Mouse (Mus musculus): ENCODE measurements around the gene Oxct2a. TPM values are rescaled to one million over a fixed set of nuclear protein-coding genes. Genes with fewer than 3 reads are reported as not detected.
"Not testable (repeated sequence)": the region's sequence is repeated elsewhere in the genome, so short reads cannot be mapped to it uniquely, and the experiment has no call there.

Gene Oxct2a
- total RNA-seq, 4 experiments from 2014 or later = not detected

GRCm38 (mm10) chr4:123311845-123312244 is 11.6 kb downstream of the Oxct2a start:
- no peak for DNase-seq

GRCm38 (mm10) chr4:123308292-123308691 is 15.1 kb downstream of the Oxct2a start:
- no peak for DNase-seq

DNA sequence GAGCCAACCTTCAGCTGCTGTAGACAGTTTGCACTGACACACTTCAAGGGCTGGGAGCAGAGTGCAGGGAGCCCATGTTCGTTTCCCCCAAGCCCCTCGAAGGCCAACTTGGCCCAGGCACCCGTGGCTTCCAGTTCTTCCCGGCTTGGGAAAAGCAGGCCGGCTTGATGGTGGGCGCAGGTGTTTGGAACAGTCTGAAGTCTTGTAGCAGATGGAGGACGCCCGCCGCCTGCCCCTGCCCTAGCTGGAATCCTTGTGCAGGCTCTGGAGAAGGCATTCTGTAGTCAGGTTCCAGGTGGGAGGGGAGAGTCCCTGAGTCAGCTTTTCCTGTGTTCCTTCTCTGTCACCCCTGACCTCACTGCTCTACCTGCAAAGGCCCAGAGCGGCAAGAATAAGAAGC is 16.4 kb downstream of the Oxct2a start:
- no peak for DNase-seq

GRCm38 (mm10) chr4:123305789-123306188 is 17.6 kb downstream of the Oxct2a start:
- no peak for DNase-seq

DNA sequence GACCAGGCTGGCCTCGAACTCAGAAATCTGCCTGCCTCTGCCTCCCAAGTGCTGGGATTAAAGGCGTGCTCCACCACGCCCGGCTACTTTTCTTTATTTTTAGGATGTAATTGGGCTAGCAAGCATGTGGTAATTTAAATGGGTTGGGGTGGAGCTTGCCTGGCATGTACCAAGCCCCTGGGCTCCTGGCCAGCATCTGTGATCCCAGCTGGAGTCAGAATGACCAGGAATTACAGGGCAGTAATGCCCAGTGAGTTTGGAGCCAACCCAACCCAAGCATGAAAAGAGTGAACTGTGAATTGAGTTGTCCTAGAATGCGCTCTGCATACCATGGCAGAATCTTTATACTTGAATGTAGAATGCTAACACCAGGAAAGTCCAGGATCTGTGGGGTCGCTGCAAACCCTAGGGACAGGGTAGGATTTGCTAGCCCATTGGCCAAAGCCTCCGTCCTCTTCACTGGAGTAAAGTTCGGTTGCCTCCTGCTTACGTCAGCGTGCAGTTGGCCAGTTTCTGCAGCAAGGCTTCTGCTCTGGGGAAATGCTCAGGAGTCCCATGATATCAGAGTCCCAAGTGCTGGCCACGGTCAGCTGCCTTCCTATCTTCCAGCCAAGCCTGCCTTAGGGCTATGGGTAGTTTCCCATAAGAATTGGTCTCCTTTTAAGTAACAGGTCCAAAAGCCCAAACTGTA is 24.3 kb downstream of the Oxct2a start:
- no peak for DNase-seq

DNA sequence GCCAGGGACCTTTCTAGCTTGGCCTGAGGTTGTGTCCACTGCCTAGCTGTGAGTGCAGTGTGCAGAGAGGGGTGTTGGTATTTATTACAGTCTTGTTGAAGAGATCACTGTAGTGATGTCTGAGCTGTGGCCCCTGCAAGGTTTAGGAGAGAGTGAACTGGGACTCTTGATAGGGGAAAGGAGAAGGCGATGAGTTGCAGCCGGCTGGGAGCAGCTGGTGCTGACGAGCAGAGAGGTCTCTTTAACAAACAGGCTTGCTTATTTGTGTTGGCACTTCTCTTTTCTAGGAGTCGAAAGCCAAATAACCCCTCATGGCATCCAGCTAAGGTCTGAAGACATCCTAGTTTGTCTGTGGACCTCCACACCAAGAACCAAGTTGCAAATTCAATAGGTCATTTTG is 25.2 kb downstream of the Oxct2a start:
- DNase-seq = no peak

DNA sequence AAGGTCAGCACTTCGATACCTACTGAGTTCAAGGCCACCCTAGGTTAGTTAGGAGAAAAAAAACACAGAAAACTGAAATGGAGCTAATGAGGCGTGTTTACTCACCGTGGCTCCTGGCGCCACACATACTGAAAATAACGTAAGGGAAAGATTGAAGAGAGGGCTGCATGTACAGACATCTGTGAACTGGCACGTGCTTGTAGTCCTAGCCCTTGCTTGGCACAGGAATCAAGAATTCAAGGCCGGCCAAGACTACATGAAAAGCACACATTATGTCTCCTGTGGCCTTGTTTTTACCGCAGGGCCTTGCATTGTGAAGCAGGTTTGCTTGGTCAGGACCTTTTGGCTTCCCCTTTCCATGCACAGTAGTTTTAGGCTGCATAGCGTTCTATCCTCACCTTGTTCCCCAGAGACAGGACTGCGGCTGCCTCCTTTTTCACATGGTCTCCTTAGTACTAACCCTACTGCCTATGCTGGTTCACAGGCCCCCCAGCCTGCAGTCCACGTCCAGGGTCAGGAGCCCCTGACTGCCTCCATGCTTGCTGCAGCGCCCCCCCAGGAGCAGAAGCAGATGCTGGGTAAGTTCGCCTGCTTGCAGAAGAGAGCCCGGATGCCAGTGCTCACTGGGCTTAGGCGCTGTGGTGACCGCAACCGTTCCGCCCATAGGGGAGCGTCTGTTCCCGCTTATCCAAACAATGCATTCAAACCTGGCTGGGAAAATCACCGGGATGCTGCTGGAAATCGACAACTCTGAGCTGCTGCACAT is 26.1 kb downstream of the Oxct2a start:
- DNase-seq = peak; percentile 67

- no peak for DNase-seq
Observed at GRCm38 (mm10) chr4:123296148-123296534, 27.3 kb downstream of the Oxct2a start.

GRCm38 (mm10) chr4:123295516-123296147 is 27.8 kb downstream of the Oxct2a start:
- no peak for DNase-seq

DNA sequence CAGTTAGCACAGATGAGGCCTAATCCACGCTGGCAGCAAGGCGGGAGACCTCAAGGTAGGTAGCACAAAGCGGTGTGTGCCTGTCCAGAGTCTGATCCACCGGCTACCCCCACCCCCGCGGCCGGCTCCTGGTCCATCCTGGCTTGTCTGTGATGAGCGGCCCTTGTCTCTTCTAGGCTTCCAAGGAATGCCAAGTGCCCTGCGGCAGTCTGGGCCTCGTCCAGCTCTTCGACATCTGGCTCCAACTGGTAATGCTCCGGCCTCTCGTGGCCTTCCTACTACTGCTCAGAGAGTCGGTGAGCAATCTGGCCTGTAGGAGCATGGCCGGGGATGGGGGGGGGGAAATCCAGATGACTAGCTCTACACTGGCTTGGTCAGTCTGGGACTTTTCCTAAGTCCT is 28.4 kb downstream of the Oxct2a start:
- not testable (repeated sequence) for DNase-seq

- DNase-seq = no peak
Observed at GRCm38 (mm10) chr4:123293661-123294443, 29.6 kb downstream of the Oxct2a start.

DNA sequence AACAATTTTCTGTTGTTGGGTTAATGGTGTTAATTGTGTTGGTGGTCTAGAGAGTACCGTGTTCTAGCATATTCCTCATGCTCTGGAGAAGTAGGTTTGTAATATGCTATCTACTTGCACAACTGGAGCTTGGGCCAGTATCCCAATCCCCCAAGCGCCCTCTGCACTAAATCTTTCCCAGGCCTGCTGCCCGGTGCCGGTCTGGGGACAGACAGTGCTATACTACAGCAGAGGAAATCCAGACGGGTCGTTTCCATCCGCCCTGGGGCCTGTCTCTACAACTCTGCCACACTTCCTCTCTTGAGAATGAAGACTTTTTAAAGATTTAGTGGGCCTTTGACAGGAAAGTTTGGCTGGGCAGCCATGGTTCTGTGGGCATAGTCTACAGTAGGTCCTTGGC is 30.4 kb downstream of the Oxct2a start:
- DNase-seq = no peak

DNA sequence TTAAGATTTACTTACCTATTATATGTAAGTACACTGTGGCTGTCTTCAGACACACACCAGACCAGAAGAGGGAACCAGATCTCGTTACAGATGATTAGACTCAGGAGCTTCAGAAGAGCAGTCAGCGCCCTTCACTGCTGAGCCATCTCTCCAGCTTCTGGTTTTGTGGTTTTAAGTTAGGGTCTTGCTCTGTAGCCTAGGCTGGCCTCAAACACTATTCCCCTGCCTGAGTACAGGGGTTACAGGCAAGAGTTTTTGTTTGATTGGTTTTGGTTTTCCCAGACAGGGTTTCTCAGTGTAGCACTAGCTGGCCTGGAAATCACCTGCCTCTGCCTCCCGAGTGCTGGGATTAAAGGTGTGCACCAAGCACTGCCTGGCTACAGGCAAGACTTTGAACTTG is 31.0 kb downstream of the Oxct2a start:
- DNase-seq = no peak

- no peak for DNase-seq
Observed at GRCm38 (mm10) chr4:123289038-123289437, 34.4 kb downstream of the Oxct2a start.

DNA sequence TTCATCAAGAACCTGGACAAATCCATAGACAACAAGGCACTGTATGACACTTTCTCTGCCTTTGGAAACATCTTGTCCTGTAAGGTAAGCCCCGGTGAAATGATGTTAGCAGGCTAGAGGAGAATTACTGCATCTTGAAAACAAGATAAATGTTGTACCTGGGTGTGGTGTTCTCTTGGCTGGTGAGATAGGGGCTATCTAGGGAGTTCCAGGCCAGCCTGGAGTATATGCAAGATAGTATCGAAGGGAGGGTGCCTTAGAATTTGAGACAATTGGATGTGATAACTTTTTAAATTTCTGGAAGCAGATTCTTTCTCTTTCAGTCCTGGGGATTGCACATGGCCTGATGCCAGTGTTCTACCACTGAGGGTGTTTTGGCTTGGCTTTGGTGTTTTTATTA is 36.6 kb downstream of the Oxct2a start:
- no peak for DNase-seq

DNA sequence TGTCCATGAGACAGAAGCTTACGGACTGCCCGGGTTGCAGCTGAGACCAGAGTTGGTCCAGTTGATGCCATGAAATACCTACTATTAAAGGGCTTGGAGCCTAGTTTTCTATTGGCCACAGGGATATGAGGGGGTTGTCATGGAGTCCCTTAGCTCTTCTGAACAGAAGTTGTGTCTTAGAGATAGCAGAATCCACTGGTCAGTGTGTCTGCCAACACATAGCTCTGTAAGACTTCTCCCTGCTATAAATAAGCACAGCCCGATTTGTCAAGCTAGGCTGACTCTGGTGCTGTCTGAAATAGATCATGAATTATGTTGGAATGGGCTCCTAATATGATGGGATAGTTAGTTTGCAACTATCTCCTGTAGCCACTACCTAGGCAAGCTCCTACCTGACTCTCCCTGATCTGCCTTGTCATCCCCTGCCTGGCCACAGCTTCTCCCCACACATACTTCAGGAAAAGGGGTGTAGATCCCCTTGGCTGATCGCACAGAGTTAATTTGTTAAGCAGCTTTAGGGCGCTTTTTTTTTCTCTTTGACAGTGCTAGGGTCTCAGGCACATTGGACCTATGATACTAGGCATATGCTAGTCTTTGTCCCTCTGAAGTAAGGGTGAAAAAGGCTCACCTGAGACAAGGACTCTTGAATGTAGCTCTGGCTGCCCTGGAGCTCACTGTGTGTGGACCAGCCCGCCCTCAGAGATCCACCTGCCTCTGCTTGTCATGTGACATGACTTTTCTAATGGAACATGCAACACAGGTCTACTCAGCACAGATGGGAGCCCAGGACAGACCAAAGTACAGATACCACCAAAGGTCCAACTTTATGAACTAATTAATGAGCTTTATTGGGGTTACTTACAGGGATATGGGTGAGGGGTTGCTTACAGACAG is 38.5 kb downstream of the Oxct2a start:
- DNase-seq = no peak

DNA sequence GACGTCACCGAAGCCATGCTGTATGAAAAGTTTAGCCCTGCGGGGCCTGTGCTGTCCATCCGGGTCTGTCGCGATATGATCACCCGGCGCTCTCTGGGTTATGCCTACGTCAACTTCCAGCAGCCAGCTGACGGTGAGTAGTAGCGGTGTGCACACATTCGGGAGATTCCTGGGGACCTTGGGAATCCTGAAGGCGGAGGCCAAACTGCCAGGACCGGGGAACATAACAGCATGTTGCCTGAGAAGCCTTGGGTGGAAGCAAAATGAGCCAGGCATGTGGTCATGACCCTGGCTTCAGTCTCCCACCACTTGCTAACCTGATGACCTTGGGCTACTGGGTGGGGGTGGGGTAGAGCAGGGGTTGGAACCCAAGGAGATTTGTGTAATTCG is 39.8 kb downstream of the Oxct2a start:
- peak; percentile 60 for DNase-seq

GRCm38 (mm10) chr4:123282915-123283674 is 40.3 kb downstream of the Oxct2a start:
- DNase-seq = peak; percentile 56

GRCm38 (mm10) chr4:123282500-123282899 is 40.9 kb downstream of the Oxct2a start:
- DNase-seq = peak; percentile 89

- DNase-seq = no peak
Observed at GRCm38 (mm10) chr4:123280117-123280516, 43.3 kb downstream of the Oxct2a start.

All from adrenal gland, adult 8-10 months (tissue).